Mouse (Mus musculus): ENCODE measurements at regions not wholly inside any gene's neighbourhood (a gene's known extent, or its start where the extent isn't known, plus 50 kb on each side); places are given as distances from the start of the nearest gene placed in this dataset.

- no peak overlapping the region for H3K4me3 ChIP-seq (ENCODE audit: insufficient read depth in 1 of 2, low read depth in 1 of 2, low read length in 2 of 2, poor library complexity in 1 of 2, severe bottlenecking in 1 of 2)
- TF ChIP-seq CHD2 (IDR thresholded peaks at IDR 0.05; ENCODE audit: low read depth, low read length) (no peak), MAFK (IDR thresholded peaks at IDR 0.05; ENCODE audit: insufficient read depth, low read depth, low read length) (no peak), ZC3H11A (IDR thresholded peaks at IDR 0.05; ENCODE audit: borderline replicate concordance, low read depth, low read length) (no peak), ZNF384 (IDR thresholded peaks at IDR 0.05; ENCODE audit: low read depth, low read length) (no peak), HCFC1 (IDR thresholded peaks at IDR 0.05; ENCODE audit: borderline replicate concordance, insufficient read depth, low read length) (no peak)
- DNase-seq (ENCODE audit: low read depth, low spot score): no peak
These were observed 151.2 kb downstream of the Galc start for GRCm38 (mm10) chr12:98108039-98108438.

GRCm38 (mm10) chr12:98106789-98107684, 152.2 kb downstream of the Galc start:
- no peak for TF ChIP-seq ZNF384 (IDR thresholded peaks at IDR 0.05; ENCODE audit: low read depth, low read length)
- no peak for TF ChIP-seq MAFK (IDR thresholded peaks at IDR 0.05; ENCODE audit: insufficient read depth, low read depth, low read length)
- no peak for TF ChIP-seq ZC3H11A (IDR thresholded peaks at IDR 0.05; ENCODE audit: borderline replicate concordance, low read depth, low read length)
- no peak for TF ChIP-seq CHD2 (IDR thresholded peaks at IDR 0.05; ENCODE audit: low read depth, low read length)
- no peak for TF ChIP-seq HCFC1 (IDR thresholded peaks at IDR 0.05; ENCODE audit: borderline replicate concordance, insufficient read depth, low read length)
- Histone ChIP-seq H3K9ac (ENCODE audit: insufficient read depth, low read depth, low read length, poor library complexity, severe bottlenecking) (no peak overlapping the region), H3K4me1 (ENCODE audit: control insufficient read depth in 2 of 2, insufficient read depth in 2 of 2, low read length in 2 of 2, poor library complexity in 1 of 2) (no peaks in the 10 kb centered on the region), H3K4me3 (ENCODE audit: insufficient read depth in 1 of 2, low read depth in 1 of 2, low read length in 2 of 2, poor library complexity in 1 of 2, severe bottlenecking in 1 of 2) (no peak overlapping the region), H3K36me3 (ENCODE audit: control insufficient read depth, insufficient read depth, low read length, poor library complexity, severe bottlenecking) (no peaks in the 10 kb centered on the region), H3K27ac (ENCODE audit: insufficient read depth, low read depth, low read length, poor library complexity, severe bottlenecking) (no peak overlapping the region), H3K9me3 (ENCODE audit: control insufficient read depth, insufficient read depth, low read depth, low read length) (no peaks in the 10 kb centered on the region)
- no peak for DNase-seq (ENCODE audit: low read depth, low spot score)
- in situ Hi-C loops (cut with MboI; ENCODE audit: low sequenced_read_pairs in 2 of 2, unreplicated experiment in 2 of 2): no loop called here

More at GRCm38 (mm10) chr12:98108039-98108438, 151.2 kb downstream of the Galc start:
- no peaks in the 10 kb centered on the region for H3K36me3 ChIP-seq (ENCODE audit: control insufficient read depth, insufficient read depth, low read length, poor library complexity, severe bottlenecking)
- no peaks in the 10 kb centered on the region for H3K4me1 ChIP-seq (ENCODE audit: control insufficient read depth in 2 of 2, insufficient read depth in 2 of 2, low read length in 2 of 2, poor library complexity in 1 of 2)
- in situ Hi-C loops (cut with MboI; ENCODE audit: low sequenced_read_pairs in 2 of 2, unreplicated experiment in 2 of 2): no loop called here
- H3K27ac ChIP-seq (ENCODE audit: insufficient read depth, low read depth, low read length, poor library complexity, severe bottlenecking): no peak overlapping the region
- H3K9me3 ChIP-seq (ENCODE audit: control insufficient read depth, insufficient read depth, low read depth, low read length): no peaks in the 10 kb centered on the region
- no peak overlapping the region for H3K9ac ChIP-seq (ENCODE audit: insufficient read depth, low read depth, low read length, poor library complexity, severe bottlenecking)

GRCm38 (mm10) chr12:98106151-98106788, 153.0 kb downstream of the Galc start:
- no peak for DNase-seq (ENCODE audit: low read depth, low spot score)
- no peaks in the 10 kb centered on the region for H3K9me3 ChIP-seq (ENCODE audit: control insufficient read depth, insufficient read depth, low read depth, low read length)
- TF ChIP-seq ZC3H11A (IDR thresholded peaks at IDR 0.05; ENCODE audit: borderline replicate concordance, low read depth, low read length): no peak
- no peak for TF ChIP-seq HCFC1 (IDR thresholded peaks at IDR 0.05; ENCODE audit: borderline replicate concordance, insufficient read depth, low read length)
- no peak for TF ChIP-seq ZNF384 (IDR thresholded peaks at IDR 0.05; ENCODE audit: low read depth, low read length)
- TF ChIP-seq CHD2 (IDR thresholded peaks at IDR 0.05; ENCODE audit: low read depth, low read length): no peak
- TF ChIP-seq MAFK (IDR thresholded peaks at IDR 0.05; ENCODE audit: insufficient read depth, low read depth, low read length): no peak
- H3K4me3 ChIP-seq (ENCODE audit: insufficient read depth in 1 of 2, low read depth in 1 of 2, low read length in 2 of 2, poor library complexity in 1 of 2, severe bottlenecking in 1 of 2): no peak overlapping the region
- no peak overlapping the region for H3K9ac ChIP-seq (ENCODE audit: insufficient read depth, low read depth, low read length, poor library complexity, severe bottlenecking)
- no peaks in the 10 kb centered on the region for H3K36me3 ChIP-seq (ENCODE audit: control insufficient read depth, insufficient read depth, low read length, poor library complexity, severe bottlenecking)
- H3K4me1 ChIP-seq (ENCODE audit: control insufficient read depth in 2 of 2, insufficient read depth in 2 of 2, low read length in 2 of 2, poor library complexity in 1 of 2): no peaks in the 10 kb centered on the region
- in situ Hi-C loops (cut with MboI; ENCODE audit: low sequenced_read_pairs in 2 of 2, unreplicated experiment in 2 of 2): no loop called here
- H3K27ac ChIP-seq (ENCODE audit: insufficient read depth, low read depth, low read length, poor library complexity, severe bottlenecking): no peak overlapping the region

GRCm38 (mm10) chr12:98105749-98106148, 153.5 kb downstream of the Galc start:
- no peak for DNase-seq (ENCODE audit: low read depth, low spot score)
- H3K36me3 ChIP-seq (ENCODE audit: control insufficient read depth, insufficient read depth, low read length, poor library complexity, severe bottlenecking): no peaks in the 10 kb centered on the region
- H3K27ac ChIP-seq (ENCODE audit: insufficient read depth, low read depth, low read length, poor library complexity, severe bottlenecking): no peak overlapping the region
- in situ Hi-C loops (cut with MboI; ENCODE audit: low sequenced_read_pairs in 2 of 2, unreplicated experiment in 2 of 2): no loop called here
- no peak overlapping the region for H3K4me3 ChIP-seq (ENCODE audit: insufficient read depth in 1 of 2, low read depth in 1 of 2, low read length in 2 of 2, poor library complexity in 1 of 2, severe bottlenecking in 1 of 2)
- H3K9me3 ChIP-seq (ENCODE audit: control insufficient read depth, insufficient read depth, low read depth, low read length): no peaks in the 10 kb centered on the region
- no peak overlapping the region for H3K9ac ChIP-seq (ENCODE audit: insufficient read depth, low read depth, low read length, poor library complexity, severe bottlenecking)
- TF ChIP-seq MAFK (IDR thresholded peaks at IDR 0.05; ENCODE audit: insufficient read depth, low read depth, low read length) (no peak), ZC3H11A (IDR thresholded peaks at IDR 0.05; ENCODE audit: borderline replicate concordance, low read depth, low read length) (no peak), ZNF384 (IDR thresholded peaks at IDR 0.05; ENCODE audit: low read depth, low read length) (no peak), CHD2 (IDR thresholded peaks at IDR 0.05; ENCODE audit: low read depth, low read length) (no peak), HCFC1 (IDR thresholded peaks at IDR 0.05; ENCODE audit: borderline replicate concordance, insufficient read depth, low read length) (no peak)
- no peaks in the 10 kb centered on the region for H3K4me1 ChIP-seq (ENCODE audit: control insufficient read depth in 2 of 2, insufficient read depth in 2 of 2, low read length in 2 of 2, poor library complexity in 1 of 2)
